Mouse (Mus musculus) brain, embryonic 18.5 days (tissue): ENCODE measurements at regions not wholly inside any gene's neighbourhood (a gene's known extent, or its start where the extent isn't known, plus 50 kb on each side); places are given as distances from the start of the nearest gene placed in this dataset.
A peak's percentile ranks its signal among the peaks of the same experiment; 100 is the strongest.
"Not testable (repeated sequence)": the region's sequence is repeated elsewhere in the genome, so short reads cannot be mapped to it uniquely, and the experiment has no call there.

ENCODE experiments used
- DNase-seq: peaks from one replicate; pipeline ENCODE4 v3.0.0-alpha.2; 2012; ENCODE audit warnings: low read depth, low spot score

DNA sequence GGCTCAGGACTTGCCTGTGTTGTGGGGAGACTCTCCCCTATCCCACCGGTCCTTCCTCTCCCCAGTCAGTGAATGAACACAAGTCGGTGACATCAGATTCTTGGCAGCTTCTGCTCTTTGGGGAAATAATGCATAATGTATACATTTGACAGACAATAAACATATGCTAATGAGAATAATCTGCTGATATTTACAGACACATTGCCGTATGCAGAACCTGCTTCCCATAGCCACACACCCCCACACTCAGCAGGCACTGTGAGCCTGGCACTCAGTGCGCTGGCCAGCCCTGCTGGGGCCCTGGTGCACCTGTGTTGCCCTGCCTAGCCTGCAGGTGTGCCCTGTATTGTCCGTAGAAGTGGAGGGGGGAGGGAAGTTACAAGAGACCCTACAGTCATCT lies 215.5 kb downstream of the Matn1 start:
- DNase-seq, result no peak

DNA sequence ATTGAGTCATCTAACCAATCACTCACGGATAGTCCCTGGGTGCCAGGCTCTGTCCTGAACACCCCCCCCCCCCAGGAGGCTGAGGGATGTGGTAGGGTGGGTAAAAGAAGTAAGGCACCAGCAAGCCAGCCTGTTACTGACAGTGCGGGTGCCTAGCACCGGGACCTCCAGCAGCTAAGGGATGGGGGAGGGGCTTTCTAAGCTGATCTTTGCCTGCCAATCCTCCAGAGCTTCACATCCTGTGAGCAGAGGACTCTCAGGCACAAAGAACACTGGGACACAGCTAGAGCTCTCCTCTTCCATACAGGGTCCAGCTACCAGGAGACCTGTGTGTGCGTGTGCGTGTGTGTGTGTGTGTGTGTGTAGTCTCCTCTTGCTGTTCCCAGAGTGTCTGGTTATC lies 215.9 kb downstream of the Matn1 start:
- DNase-seq, result no peak

DNA sequence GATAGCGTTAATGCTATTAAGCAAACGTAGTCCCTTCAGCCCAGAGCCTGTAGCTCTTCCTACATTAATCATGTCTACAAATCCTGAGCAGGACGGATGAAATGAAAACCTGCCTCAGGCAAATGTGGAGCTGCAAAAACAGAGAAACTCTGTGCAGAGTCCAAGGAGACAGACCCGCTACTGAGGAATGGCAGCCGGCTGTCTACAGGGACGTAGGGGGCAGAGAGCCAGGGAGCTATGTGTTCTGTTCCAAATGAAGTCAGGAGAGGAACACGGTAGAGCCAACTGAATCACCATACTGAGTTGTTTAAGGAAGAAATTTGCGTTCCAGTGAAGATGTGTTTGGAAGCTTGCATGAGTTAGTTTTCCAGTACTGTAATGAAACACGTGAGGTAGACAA lies 217.3 kb downstream of the Matn1 start:
- DNase-seq, result no peak

DNA sequence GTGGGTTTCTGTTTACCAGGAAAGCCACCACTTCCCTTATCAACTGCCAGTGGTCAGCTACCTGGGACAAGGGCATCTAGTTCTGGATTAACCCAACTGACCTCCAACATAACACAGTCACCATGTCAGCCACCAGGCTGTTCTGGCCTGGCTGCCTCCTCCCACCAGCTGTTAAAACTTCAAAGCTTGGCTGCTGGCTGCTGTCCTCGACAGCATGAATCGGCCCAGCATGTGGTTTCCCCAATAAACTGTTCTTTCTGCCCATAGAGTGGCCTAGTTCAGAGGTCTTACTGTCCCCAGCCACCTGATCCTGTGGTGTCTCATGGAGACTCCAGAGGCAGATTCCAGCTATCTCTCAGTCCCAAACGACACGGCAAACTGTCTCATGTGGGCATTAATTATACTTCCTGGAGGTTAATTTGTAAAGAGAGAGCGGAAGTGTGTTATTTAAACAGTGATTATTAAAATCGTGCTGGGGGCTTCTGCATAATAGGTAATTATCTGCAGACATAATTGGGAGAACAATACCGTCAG lies 219.7 kb downstream of the Matn1 start:
- DNase-seq, result no peak

DNA sequence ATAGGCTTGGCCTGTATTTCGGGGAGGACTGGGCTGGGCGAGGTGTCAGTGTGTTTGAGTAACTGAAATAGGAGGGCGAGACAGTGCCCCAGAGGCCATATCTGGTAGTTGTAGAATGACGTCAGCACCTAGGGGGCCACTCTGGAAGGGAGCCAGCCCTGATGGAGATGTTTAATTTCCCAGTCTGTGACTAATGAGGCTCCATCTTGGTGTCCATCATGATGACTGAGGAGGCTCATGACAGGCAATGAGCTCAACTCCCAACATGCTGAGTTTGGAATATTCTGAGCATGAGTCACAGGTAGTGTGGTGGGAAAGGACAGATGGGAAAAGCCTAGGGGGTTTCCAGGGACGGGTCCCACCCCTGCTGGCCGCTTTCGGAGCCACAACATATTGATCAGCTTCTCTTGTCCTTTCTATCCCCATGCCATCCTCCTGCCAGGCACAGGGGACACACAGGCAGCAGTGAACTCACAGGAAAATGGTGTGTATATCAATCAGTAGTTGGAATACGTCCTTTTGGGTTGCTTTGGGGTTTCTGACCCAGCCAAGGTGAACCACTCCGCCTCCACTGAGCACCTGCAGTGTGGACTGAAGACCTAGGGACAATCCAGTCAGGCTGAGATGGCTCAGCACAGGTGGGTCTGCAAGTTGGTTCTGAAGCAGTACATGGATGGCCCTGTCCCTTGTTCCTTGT lies 222.5 kb downstream of the Matn1 start:
- DNase-seq, result no peak

DNA sequence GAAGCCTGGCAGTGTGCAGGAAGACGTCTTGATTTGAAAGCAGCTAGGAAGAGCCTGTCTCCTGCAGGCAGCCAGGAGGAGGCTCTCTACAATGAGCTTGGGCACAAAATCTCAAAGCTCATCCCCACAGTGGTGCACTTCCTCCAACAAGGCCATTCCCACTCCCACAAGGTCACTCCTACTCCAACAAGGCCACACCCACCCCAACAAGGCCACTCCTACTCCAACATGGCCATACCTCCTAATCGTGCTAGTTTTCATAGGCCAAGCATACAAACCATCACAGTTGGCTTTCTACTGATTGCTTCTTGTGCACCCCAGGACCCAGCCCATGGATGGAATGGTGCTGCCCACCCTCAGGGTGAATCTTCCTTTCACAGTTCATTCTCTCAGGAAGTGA lies 223.7 kb downstream of the Matn1 start:
- DNase-seq, result no peak

DNA sequence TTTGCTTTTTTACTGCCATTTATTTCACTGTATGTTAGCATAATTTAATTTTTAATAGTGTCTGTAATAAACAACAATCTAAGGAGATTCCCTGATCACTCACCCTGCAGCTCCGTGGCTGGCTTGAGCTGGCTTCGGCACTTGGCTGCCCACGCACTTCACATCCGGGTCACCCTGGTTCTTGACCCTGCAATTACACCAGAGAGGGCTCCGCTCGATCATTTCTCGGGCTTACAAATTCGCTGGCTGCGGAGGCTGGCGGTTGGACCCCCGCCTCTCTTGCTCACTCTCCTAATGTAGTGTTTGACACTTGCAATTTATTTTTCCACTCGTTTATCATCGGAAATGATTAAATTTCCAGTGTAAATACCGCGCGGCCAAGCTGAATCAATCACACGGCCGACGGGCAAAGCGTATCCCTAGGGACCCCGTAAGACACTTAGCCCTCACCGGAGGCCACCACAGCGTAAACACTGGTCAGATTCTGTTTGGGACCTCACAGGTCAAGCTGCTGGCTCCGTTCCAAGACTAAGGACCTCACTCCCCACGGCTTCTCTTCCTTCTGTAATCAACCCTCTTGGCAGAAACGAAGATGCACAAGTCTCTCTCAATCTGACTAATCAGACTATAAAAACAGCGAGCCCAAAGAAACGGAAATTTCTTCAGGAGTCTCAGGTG lies 229.7 kb downstream of the Matn1 start:
- no peak for DNase-seq

DNA sequence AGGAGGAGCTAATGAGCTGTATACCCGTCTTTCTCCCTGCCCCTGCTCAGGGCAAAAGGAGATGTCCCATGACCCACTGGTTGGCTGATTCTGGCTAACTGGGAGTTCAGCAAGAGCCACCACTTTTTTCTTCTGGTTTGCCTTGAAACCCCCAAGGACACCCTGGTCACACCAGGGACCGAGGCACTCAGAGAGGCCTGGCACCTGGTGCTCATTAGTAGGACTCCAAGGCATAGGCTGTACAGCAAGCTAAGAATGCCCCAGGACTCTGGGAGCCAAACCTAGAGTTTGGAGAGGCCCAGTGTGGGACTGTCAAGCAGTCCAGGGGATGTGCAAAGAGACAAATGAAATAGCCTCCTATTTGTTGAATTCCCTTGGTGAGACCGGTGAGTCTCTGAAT lies 232.5 kb downstream of the Matn1 start:
- no peak for DNase-seq

DNA sequence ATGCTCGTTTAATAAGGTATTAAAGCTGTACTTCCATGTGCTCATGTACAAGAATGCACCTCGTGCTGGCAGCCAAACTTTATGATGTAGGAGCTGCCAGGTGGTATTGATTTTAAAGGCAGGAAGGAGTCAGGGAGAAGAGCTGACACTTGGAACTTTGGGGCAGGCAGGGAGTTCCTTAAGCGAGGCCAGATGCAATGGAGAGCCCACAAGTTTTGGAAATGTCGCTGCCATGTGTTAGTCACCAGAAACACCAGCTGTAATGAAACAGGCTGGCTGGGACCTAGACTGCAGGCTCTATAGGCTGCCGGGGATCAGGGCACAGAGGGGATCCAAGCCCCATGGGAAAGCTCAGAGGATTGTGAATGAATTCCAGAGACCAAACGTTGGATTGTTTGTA lies 233.7 kb downstream of the Matn1 start:
- no peak for DNase-seq

DNA sequence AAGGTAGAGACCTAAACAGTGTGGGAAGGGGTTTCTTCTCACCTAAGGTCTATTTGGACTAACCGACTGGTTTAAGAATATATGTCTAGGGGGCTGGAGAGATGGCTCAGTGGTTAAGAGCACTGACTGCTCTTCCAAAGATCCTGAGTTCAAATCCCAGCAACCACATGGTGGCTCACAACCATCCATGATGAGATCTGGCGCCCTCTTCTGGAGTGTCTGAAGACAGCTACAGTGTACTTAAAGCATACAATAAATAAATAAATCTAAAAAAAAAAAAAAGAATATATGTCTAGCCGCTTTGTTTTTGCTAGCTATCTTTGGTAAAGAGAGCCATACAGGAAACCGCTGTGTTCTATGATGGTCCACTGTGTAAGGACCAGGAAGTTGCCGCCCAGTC lies 234.5 kb downstream of the Matn1 start:
- DNase-seq, result not testable (repeated sequence)

DNA sequence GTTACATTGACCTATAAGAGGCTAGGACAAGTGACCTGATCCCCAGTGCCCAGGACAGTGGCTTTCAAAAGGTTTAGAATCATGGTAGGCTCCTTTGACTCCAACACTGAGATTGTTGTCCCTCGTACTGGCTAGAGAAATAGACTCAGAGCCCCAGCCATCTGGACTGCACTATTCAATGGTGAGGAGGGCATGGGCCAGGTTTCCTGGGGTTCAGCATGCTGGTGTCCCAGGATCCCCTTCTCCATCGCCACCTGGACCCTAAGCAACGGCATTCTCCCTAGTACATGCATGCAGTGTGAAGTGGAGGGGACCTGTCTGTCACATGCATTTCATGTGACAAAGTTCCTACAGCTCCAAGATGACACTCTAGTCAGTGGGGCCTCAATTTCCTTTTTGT lies 243.9 kb downstream of the Matn1 start:
- no peak for DNase-seq

DNA sequence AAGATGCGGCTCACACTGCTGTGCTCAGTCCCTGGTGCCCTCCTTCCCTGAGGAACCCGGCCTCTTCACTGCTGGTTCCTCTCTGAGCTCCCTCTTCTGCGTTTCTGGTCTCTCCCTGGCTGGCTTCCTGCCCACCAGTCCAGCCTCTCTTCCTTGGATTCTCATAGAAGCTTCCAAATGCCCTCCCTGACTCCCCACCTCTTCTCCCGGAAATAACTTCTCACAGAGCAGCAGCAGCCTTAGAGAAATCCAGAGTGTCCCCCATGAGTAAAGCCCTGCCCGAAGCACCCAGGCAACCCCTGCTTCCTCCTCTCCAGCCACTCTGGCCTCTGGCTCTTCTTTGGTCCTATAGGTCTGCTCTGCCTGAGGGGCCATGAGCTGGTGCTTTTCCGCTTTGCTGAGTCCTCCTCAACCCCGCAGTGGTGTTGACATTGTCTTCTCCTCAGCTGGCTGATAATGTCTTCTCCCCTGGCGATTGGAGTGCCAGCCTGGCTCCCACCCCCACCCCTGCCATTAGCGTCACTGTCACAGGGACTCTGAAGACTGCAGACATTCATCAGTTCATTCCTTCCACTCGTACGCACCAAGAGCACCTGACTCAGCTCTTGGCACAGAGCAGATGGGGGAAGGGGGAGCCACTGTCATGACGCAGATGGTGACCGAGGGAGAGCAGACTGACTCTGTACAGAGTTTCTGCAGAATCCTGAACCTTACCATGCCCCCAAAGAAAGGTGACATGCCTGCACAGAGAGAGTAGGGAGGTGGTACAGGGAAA lies 247.1 kb downstream of the Matn1 start:
- DNase-seq, result no peak

DNA sequence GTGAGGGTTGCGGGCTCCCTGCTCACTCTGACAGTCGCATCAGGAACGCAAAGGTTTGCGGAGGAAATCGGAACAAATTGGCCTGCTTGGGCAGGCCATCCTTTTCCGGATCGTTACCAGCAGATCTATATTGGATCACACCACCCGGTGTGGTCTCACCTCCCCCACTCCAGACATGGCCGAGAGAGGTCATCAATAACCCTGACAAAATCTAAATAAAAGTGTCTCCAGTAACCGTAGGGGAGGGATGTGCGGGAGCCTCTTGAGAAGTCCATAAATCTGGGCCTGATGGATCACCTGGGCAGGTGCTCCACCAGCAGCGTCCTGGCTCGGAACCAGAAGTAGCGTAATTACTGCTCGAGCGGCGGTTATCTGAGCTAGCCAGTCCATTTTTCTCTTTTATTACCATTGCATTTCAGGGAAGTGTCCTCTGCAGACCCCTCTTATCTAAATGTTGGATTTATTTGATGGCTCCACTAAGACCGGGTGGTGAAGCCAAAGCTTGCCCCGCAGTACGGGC lies 249.8 kb downstream of the Matn1 start:
- DNase-seq, result no peak

DNA sequence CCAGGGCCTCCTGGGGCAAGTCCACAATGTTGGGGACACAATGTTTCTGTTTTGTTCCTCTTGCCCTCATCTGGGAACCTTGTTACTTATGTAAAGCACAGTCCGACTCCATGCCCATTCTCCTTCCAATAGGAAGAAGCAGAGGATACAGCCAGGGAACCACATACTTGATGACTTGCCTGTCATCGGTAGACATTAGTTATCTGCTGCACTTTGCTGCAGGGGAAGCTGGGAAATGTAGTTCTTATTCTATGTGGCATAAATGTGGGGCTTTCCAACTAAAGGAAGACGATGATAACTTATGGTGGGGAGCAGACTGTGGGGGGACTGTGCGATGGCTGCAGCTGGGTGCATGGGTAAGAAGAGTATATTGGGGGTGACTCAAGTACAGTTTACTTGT lies 252.0 kb downstream of the Matn1 start:
- DNase-seq, result no peak

DNA sequence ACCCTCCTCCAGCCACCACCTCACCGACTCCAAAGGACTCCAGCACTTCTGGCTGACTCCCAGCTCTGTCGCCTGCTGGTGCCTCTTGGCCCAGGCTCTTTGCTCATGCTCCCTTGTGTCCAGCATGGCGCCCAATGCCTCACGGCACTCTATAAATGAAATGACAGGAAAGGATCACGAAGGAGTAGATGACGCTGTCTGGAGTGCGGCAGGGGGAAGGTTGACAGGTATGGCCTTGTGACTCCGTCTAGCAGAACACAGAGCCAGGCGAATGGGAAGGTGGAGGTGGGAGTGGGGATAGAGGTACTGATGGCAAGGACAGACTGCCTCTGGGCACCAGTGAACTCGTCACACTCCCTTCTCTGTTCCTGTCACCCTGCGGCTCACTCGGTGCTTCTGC lies 259.5 kb downstream of the Matn1 start:
- DNase-seq, result no peak

DNA sequence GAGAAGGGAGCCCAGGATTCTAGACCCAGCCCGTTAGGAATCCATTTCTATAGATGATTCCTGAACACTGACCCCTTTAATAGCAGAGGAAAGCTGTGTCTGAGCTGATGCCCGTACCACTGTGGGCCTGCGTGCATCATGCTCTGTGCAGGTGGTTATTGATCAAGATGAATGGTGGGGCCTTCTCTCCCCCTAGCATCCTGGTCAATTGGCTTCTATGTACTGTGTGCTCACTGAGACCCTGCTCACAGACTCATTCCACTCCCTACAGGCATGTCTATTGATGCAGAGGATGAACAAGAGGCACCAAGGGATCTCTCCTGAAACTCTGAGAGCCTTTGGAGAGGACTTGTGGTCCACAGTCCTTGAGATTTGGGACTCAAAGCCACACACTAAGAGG lies 260.5 kb downstream of the Matn1 start:
- no peak for DNase-seq

DNA sequence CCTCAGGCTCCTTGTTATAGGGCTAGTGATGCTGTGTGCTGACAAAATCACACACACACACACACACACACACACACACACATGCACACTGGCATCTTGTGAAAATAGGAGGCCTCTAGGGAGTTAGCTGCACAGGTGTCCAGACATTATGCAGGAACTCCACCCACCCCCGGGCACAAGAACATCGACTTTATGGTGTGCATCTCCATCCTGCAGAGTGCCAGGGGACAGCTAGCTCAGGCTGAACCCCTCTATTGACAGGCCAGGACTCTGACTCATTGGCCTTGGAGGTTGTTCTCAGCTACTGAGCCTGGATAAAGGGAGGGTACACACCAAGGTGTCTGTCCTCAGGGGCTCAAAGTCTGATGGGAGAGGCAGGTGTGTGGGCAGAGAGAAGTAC lies 260.9 kb downstream of the Matn1 start:
- no peak for DNase-seq

DNA sequence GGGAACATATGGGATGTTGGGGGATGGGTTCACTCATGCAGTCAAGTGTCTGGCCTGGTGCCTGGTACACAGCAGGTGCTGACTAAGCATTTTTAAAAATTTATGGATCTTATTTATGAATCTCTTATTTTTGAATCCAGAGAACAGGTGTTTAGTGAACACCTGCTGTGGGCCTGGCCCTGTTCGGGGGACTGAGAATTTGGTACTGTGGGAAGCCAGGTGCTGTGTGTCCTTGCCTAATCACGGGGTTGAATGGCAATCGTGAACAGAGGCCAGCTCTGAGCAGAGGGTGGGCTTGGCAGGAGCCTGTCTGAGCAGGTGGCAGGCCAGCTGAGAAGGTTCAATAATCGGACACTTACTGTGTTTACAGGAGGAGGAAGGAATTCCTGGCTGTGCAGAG lies 261.5 kb downstream of the Matn1 start:
- DNase-seq, result no peak

DNA sequence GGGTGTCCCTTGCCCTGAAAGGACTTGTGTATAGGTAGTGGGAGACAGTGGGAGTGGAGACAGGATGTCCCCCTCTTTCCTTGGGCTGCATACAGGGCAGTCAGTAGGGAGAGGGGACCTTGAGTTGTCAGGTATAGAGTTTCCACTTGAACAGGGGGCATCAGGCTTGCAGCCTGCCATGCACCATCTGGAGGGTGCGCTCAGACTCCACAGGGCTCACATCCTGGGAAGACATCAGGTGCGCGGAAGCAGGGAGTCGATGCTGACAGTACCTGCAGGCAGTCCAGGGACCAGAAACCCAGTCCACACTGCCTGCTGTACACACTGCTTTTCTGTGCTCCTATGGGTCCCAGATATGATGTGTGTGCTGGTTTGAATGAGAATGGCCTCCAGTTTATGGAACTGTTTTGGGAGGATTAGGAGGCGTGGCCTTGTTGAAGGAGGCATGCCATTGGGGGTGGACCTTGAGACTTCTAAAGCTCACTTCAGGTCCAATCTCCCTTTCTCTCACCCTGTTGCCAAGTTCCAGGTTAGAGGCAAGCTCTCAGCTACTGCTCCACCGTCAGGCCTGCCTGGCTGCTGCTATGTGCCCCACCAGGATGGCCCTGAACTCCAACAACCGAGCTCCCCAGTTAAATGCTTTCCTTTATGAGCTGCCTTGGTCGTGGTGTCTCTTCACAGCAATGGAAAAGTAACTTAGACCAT lies 262.1 kb downstream of the Matn1 start:
- DNase-seq, result no peak

DNA sequence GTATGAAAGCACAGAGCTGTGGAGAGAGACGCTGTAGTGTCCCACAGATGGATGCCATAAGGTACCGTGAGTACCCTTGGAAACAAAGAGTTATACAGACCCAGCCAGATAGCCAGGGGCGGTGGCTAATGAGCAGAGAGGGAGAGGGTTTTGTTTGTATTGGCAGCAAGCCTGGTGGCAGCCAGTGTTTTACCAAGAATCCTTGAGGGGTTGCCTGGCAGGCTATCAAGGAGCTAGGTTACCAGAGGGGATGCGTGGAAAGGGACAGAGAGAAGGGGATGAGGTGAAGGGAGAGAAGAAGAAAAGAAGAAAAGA lies 262.7 kb downstream of the Matn1 start:
- DNase-seq, result peak; percentile 30

DNA sequence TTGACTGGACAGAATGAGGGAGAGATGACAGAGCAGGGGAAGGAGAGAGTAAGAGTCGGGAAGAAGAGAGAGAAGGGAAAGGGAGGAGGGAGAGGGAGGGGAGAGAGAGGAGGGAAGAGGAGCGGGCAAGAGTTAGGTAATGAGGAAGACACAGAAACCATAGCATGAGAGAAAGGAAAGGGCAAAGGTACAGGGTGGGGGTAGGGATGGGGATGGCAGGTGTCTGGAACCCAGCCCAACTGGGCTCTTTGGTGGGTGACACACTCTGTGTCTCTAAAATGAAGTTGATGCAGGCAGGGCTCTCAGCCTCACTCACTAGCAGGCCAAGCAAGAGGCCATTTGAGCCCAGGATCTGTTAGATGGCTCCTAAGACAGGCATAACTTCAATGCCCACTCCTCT lies 263.1 kb downstream of the Matn1 start:
- DNase-seq, result no peak

DNA sequence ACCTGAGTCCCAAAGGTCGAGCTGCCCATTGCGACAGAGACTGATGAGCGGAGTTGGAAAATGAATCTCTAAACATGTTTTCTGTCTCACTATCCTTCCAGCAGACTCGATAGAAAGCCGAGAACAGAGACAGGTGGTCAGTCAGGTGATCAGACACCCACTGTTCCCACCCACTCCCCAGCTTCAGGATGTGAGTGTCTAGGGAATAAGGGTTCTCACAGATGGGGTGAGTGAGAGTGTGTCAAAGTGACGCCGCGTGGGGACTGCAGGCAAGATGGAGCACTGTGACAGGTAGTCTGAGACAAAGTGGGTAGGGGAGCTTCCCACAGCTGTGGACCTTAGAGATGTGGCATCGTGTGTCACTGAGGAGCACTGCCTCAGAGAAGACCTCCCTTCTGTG lies 264.0 kb downstream of the Matn1 start:
- no peak for DNase-seq
